Mouse (Mus musculus): ENCODE data around the gene C2cd4b.

The C2cd4b gene

DNA sequence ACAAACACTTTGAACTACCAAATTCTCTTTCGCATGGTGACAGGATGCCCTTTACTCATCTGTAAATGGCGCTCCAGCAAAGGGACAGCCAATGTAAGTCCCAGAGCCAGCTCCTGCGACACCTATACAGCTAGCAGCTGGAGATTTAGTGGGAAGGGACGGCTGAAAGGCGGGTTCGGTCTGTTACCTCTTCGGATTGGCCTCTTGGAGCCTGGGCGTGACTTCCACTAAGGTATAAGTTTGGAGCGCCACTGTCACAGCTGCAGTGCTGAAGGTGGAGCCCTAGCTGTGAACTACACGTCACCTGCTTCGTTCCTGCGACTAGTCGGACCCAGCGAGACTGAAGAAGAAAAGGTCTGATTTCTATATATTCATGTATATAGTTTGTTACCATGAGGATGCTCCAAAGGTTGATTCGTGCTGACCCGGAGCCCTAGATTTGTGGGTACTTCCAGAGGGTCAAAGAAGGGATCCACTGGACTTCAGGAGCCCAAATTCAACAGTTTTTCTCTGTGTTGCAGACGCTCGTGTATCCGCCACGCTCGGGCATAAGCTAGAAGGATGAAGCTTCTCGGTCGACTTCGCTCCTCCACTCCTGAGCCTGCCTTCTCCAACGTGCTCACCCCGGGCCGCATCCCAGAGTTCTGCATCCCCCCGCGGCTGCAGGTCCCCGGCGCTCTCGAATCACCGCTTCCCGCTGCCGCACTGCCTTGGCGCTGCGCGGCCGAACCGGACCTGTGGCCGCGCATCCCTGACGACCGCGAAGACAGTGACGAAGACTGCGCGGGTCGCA, at the start of gene C2cd4b:
Gene C2cd4b, plus strand, starts transcription at position 275 of the 793 bp plus-strand sequence.
- no peak for DNase-seq (ENCODE audit: low spot score)

DNA sequence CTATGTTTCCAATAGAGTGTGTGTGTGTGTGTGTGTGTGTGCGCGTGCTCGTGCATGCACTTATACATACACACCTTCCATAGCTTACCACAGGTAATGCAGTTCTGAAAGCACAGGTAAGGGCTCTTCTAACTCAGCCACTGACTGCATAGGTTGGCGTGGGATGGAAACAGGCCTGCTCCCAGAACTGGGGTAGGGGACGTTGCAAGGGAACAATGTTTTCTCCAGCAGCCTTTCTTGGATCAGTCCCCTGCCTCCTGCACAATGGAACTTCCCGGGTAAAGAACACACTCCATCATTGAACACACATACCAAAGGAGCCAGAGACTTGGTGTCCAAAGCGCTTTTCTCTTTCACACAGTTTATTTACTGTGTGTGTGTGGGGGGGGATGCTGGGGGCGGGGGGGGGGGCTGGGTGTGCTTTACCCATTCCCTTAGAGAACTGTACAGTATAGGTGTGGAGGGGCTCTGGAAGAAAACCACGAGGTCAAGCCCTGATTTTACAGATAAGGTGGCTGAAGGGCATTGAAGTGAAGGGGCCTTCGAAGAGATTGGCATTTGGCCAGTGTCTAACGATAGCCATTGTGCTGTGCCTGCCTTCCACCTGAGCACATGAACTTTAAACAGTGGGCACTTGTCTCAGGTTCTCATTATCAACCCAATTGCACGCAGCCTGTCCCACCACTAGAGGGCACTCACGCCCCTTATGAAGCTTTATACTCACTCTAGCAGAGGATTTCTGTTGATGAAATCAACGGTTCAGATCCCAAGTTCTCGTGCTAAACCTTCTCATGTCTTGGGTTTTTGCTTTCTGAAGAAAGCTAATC, 48.0 kb upstream of the C2cd4b start:
- peak; percentile 47 for DNase-seq (ENCODE audit: low spot score)

DNA sequence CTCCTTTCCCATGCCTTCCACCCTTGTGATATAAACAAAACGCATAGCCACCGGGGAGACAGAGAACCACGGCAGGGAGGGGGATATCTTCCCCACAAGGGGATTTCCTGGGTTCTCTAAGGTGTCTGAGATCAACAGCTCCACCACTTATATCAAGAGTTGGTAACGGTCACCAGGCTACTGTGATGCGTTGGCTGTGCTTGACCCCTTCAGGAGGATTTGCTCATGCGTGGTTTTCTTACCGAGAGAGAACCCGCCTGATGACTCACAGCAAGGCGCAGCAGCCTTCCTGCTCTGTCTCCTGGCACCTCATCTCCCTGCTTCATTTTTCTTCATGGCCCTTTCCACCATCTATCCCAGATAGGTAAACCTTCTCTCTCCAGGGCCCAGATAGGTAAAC, 47.1 kb upstream of the C2cd4b start:
- DNase-seq (ENCODE audit: low spot score) = no peak

DNA sequence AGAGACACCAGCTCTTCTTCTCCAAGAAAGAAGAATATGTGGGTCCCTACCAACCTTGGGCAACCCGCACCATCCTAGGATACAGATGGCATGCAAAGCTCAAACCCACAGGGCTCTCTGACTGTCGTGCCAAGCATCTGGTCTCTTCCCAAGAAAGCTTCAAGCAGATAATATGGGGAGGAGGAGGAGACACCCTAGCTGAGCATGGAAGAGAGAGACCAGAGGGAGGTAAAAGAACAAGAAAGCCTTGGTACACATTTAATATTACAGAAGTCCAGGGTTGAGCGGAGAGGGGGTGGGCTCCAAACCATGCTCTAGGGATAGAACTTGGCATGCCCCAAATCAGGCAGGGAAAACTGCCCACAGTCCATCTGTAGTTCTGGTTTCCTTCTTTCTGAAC, 42.2 kb upstream of the C2cd4b start:
- DNase-seq (ENCODE audit: low spot score) = no peak

DNA sequence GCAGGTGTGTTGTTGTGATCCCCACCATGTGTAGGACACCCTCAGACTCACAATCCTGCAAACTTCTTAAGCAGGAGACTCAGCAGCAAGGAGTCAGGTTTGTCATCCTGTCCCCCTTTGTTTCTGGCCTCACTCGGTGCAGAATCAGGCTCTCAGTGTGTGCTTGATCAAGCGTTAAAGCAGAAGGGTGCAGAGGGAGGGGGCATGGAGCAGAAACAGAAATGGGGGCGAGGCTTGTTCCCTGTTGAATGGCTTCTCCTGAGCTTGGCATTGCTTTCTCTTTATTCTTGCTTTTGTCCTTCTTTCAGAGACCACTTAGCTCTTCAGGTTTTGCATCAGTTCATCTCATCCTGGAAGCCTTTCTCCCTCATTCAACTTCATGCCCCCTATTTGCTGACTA, 40.6 kb upstream of the C2cd4b start:
- no peak for DNase-seq (ENCODE audit: low spot score)

DNA sequence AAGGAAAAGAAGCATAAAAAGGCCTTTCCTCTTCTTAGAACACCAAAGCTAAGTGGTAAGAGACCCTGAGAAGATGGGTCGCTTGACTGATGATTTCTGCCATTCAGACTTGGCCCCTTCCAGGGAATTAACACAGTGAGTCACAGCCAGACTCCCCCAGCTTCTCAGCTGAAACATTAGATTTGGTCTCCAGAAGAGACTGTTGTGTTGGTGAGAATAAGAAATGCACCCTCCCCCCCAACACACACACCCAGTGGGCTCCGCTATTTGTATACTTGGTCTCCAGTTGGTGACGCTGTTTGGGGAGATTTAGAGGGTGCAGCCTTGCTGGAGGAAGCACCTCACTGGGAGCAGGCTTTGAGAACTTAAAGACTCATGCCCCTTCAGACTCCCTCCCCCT, 39.1 kb upstream of the C2cd4b start:
- DNase-seq (ENCODE audit: low spot score) = no peak

DNA sequence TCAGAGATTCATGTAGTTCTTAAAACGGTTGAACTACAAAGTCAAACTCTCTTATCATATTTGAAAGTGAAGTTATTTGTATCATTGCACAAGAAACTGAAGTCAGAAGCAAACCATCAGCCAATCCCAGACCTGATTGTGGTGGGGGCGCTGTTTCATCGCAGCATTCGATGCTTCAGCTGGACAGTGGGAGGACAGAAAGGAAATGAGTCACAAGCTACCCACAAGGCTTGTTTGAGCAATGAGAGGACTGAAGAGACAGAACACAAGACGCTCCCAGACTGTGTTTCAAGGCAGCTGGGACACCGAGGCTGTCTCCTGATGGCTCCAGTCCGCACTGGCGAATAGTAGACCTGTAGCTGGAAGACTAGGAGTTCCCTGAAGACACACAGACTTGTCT, 36.9 kb upstream of the C2cd4b start:
- DNase-seq (ENCODE audit: low spot score) = no peak

DNA sequence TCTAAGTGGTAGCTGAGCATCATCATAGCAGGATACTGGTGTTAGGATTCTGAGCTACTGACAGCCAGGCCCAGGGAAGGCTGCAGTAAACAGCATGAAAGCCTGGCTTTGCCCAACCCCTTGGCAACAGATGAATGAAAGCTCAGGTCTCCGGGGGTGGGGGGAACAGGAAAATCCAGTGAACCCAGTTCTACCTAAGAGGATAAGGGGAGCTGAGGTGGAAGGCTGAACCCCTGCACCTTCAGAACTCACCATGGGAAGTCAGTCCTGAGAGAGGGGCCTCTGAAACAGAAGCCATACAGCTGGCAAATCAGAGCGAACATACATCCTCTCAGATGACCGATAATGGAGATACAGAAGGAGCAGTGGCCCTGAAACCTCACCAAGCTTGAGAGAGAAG, 34.0 kb upstream of the C2cd4b start:
- no peak for DNase-seq (ENCODE audit: low spot score)

DNA sequence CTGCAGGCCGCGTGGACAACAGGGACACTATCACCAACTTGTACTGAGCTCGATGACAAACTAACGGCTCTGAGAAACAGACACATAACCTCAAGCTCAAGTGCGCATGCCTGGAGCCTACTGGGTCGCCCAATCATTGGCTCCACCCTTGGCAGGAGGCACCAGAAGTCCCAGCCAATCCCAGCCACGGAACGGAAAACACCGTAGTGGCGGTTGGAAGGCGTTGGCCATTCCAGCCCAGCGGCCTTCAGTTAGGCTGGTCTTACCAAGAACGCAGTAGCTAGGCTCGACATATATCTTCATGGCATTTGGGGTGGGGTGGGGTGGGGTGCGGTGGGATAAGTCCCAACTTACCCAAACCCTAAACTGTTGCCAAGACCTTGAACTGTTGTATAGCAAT, 25.5 kb upstream of the C2cd4b start:
- DNase-seq (ENCODE audit: low spot score) = peak; percentile 83

DNA sequence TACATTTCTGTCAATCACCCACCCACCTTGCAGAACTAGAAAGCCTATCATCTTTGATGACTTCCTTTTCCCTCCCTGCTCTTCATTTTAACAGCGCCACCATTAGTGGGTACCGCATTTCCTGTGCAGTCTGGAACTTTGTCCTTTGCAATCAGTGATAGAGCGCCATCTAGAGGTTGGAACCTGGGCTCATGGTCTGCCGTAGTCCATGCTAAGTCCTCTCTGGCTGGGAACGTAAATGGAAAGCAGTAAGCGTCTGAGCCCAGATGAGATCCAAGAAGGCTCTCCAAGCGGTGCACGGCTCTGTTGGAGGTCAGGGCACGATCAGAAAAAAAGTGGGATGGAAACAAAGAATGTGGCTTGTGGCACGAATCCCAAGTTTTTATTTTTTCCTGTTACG, 23.8 kb upstream of the C2cd4b start:
- peak; percentile 82 for DNase-seq (ENCODE audit: low spot score)

DNA sequence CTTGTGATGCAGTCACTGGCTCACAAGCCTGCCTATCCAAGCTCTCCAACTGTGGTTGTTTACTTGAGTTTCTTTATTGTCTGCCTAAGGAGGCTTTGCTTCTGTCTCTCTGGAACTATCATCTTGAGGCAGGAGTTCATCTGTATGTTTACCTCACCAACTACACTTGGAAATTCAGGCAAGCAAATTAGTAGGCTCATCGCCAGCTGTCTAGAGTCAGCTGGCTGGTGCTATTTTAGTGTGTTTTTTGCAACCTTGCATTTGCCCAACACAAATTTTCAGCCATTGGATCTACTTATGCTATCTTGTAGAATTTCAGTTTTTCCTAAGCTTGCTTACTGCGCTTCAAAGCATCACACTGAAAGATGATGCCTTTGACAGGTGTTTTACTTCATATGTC, 18.0 kb upstream of the C2cd4b start:
- DNase-seq (ENCODE audit: low spot score) = no peak

DNA sequence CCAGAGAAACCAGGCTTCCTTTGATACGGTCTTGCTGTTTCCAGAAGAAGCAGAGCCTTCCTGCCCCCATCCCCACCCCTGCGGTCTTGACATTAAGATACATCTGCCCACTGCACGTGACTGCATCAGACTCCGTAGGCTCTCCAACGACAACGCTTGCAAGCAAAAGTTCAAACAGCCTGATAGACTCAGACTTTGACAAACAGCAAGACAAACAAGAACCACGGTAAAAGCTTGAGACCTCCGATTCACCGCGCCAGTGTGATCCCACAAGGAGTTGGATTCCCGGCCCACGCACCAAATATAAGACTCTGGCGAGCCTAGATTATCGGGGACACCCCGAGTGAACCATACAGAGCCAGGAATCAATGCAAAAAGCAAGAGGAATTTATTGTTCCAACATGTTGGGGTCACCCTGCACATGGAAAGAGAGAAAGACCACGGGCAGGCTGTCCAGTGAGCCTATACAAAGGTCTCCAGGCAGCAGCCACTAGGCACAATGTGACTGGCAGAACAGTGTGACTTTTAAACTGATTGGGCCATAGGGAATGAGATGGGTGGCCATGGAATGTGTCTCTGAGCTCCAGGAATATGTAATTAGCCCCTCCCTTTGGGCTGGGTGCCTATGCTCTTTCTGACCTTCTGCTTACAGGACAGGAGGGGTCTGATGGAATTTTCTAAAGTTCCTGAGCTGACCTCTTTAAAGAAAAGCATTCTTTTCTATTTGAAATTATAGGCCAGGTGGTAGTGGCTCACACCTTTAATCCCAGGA, 5.6 kb upstream of the C2cd4b start:
- DNase-seq (ENCODE audit: low spot score) = no peak

DNA sequence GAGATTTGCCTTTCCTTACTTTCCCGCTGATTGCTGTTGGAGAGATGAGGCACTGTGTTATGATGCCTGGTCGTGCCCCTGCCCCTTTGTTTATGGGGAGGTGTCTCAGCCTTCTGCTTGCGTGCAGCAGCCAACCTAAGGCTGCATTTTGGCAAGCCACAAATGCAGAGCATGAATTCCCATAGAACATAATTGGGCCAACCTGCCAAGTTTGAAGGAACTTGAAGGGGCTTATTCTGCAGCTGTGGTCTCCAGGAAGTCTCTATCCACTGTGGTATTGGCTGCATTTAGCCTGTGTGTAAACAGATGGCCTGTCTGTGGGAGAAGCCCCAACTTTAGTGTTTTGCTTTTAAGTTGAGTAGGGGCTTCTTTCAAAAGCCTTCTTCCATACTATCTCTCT, 4.5 kb upstream of the C2cd4b start:
- no peak for DNase-seq (ENCODE audit: low spot score)

DNA sequence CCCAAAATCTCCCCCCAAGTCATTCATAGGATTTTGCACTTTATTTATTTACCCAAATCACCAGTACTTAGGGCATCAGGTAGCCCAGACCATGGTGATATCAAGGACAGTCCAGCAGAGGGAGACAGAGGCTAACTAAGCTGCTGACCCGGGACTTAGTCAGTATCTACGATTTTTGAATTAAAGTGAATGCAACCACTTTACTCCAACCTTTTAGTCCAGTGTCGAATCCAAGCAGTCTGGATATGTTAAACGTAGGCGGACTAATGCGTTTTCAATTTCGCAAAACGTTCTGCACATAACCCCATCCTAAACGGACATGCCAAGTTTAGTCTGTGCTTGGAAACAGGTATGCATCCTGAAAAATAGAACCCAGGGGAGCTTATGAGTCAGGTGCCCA, 551 bp upstream of the C2cd4b start:
- no peak for DNase-seq (ENCODE audit: low spot score)

DNA sequence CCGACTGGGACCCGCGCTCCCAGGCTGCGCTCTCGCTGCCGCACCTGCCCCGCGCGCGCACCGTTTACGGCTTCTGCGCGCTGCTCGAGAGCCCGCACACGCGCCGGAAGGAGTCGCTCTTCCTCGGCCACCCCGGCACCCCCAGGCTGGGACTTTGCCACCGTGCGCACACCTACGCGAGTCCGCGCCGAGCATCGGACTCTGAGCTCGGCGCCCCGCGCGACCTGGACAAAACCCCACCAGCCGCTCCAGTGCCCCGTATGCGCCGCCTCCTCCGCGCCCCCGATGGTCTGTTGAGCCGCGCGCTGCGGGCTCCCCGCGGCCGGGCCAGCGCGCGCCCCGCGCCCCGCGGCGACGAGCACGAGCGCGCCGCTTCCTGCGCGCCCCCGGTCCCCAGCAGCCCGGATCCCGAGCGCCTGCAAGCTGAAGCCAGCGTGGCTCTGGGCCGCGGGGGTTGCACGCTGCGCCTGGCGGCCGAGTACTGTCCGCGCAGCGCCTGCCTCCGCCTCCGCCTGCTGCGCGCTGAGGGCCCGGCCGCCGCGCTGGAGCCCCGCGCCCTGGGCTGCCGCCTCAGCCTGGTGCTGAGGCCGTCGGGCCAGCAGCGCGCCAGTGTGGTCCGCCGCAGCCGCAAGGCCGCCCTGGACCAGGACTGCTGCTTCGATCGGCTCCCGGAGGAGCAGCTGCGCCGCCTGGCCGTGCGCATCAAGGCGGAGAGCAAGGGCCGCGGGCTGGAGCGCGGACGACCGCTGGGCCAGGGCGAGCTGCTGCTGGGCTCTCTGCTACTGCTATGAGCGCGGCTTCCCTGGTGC, 923 bp downstream of the C2cd4b start:
- DNase-seq (ENCODE audit: low spot score) = peak; percentile 45

DNA sequence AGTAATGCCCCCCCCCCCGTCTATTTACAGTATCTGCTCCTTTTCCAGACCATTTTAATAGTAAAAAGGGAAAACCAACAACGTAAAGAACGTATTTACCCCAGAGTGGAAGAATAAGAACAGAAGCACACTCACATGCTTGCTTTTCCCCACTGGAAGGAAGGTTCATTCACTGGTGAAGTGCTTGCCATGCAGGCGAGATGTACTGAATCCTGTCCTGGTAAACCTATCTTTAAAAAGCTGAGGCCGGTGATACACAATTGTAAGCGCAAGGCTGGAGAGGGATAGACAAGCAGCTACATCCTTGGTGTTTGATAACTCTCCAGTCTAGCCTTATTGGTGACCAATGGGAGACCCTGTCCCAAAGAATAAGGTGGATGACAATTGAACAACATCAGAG, 1.8 kb downstream of the C2cd4b start:
- no peak for DNase-seq (ENCODE audit: low spot score)

DNA sequence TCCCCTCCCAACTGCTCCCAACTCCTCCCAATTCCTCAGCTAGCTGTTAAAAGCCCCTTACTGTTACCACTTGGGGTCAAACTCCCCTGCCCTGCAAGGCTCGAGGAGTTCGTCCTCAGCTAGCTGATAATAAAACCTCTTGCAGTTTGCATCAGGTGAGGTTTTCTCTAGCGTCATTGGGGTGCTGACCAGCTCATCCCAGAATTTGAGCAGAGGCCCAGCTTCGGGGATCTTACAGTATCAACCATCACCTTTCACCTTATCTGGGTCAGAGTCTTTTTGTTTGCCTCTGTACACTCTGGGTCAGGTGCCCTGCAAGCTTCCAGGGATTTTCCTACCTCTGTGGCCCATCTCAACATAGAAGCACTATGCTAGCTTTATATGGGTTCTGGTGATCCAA, 4.1 kb downstream of the C2cd4b start:
- DNase-seq (ENCODE audit: low spot score) = no peak

DNA sequence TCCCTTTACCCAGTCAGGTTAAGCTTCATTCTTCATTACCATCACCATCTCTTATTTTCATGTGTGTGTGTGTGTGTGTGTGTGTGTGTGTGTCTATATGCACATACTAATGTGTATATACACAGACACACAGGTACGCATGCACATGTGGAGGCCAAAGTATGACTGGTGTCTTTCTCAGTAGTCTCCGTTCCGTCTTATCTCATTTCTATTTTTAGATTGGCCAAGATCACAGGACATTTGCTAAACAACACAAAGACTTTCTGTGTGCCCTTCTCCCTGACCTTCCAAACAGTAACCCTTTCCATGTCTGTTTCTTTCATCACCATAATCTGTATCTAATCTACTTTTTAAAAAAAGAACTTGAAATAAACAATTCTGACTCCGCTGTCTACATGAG, 7.2 kb downstream of the C2cd4b start:
- DNase-seq (ENCODE audit: low spot score) = no peak

DNA sequence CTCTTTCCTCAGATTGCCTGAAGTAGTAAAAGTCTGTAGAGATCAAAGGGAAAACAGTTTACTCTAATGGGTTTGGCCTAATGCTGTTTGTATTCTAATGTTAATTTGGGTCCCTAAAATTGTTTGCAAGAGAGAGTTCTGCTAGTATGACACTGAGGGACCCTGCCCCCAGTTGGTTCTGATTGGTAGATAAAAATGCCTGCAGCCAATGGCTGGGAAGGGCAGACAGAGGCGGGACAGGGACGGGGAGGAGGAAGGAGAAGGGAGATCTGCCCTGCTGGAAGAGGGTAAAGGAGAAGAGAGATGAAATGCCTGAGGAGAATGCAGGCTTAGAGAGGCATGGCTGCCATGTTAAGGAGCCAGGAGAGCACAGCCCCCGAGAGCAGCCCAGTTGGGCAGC, 7.7 kb downstream of the C2cd4b start:
- no peak for DNase-seq (ENCODE audit: low spot score)

DNA sequence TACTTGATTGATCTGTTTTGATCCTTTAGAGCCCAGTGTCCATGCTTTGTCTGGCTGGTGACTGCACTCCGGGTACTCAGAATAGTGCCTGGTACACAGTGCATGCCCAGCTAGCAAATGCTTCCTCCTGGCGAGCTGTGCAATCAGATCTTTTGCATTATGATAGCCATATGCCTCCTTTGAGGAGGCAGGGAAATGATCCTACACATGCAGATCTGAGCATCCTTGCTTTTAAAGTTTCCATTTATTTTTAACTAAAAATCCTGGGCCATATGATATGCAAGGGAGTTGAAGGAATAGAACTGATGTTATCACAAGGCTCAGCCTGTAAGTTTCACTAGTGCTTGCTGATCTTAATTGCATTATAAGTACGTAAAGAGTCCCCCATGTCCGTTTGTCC, 9.6 kb downstream of the C2cd4b start:
- DNase-seq (ENCODE audit: low spot score) = no peak

DNA sequence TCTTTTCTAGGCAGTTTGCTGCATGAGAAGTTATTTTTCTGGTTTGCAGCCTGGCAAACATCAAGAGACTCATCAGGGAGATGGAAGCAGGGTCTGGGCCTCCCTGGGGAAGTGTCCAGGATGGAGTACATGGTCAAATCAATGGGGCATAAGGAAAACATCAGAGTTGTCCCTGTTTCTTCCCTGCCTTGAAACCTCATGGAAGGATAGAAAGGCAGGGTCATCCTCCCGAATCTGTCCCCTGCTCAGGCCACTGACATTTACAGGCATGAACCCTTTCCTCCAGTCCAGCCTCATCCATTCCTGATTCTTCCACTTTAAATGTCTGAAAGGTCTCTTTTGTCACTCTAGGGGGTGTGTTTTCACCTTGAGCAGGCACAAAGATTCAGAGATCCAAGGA, 10.2 kb downstream of the C2cd4b start:
- no peak for DNase-seq (ENCODE audit: low spot score)

DNA sequence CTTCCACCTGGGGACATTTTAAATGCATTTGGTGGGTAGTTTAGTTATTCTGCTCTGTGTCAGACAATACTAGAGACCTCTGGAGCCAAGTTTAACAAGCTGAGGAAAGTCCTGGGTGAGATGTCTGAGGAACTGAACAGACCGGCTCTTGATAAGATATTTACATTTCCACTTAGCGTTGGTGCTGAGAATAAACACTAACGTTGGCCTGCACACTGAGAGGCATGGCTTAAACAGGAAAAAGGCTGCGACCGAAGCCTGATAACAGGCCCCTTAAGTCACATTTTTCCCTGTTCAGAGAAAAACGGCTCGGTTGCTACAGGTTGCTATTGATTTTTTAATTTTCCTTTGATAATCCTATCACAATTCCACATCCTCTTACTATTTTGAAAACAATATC, 12.1 kb downstream of the C2cd4b start:
- DNase-seq (ENCODE audit: low spot score) = no peak

All from testis, postnatal 14 days (tissue).